In the genomic region with DNA sequence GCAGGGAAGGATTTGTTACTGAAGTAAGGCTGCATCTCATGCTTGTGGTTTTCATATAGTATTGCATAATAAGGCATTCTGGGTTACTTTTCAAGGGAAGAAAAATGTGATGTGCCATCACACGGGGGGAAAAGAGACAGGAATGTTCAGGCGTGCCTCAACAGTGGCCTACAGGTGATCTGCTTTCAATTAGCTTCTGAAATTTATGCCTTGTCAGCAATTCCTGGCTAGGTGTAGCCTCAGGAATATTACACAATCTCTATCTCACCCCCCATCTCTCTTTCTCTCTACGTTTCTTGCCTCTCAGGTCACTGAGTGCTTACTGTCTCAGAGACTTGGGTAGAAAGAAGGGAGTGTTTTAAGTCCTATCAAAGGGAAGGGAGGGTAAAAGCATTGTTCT, we compare ENCODE assay signal across 15 mouse cellular contexts.
"Had no signal": no experiment of that assay in that cellular context is flagged by ENCODE, and none has a peak within 500 bp of the region (broad histone marks: within the 10 kb centered on the region; RNA-seq: fewer than 3 reads in every experiment).

No protein-coding gene starts in this region.

- H3K27ac ChIP-seq: limb, embryonic 12.5 days; liver, embryonic 15.5 days; midbrain, embryonic 10.5 days; midbrain, embryonic 15.5 days; neural tube, embryonic 13.5 days; stomach, embryonic 15.5 days had no signal

- H3K4me2 ChIP-seq: limb, embryonic 12.5 days; liver, embryonic 11.5 days; liver, embryonic 15.5 days; midbrain, embryonic 15.5 days; neural tube, embryonic 13.5 days; stomach, embryonic 15.5 days had no signal

- H3K9me3 ChIP-seq: limb, embryonic 12.5 days; liver, embryonic 15.5 days; midbrain, embryonic 10.5 days; midbrain, embryonic 15.5 days; neural tube, embryonic 13.5 days; stomach, embryonic 15.5 days had no signal

- H3K36me3 ChIP-seq: liver, embryonic 15.5 days; midbrain, embryonic 10.5 days; midbrain, embryonic 15.5 days; neural tube, embryonic 13.5 days; stomach, embryonic 15.5 days had no signal

- H3K4me3 ChIP-seq: limb, embryonic 12.5 days; liver, embryonic 15.5 days; midbrain, embryonic 10.5 days; midbrain, embryonic 15.5 days; neural tube, embryonic 13.5 days; stomach, embryonic 15.5 days had no signal

- DNase-seq: kidney, adult 18-20 months; kidney, postnatal 25 days; layer of hippocampus, adult 9-11 months; layer of hippocampus, postnatal 36 days; lung, adult 2 months; lung, postnatal 36 days; right cerebral cortex, postnatal 14 days; thymus, postnatal 36 days had no signal

- H3K4me1 ChIP-seq: liver, embryonic 15.5 days; midbrain, embryonic 10.5 days; midbrain, embryonic 15.5 days; neural tube, embryonic 13.5 days; stomach, embryonic 15.5 days had no signal

- H3K9ac ChIP-seq: limb, embryonic 12.5 days; liver, embryonic 15.5 days; midbrain, embryonic 15.5 days; neural tube, embryonic 13.5 days; stomach, embryonic 15.5 days had no signal

- H3K27me3 ChIP-seq: limb, embryonic 12.5 days; liver, embryonic 15.5 days; midbrain, embryonic 15.5 days; neural tube, embryonic 13.5 days; stomach, embryonic 15.5 days had no signal
